ENCODE assay signal across 18 mouse cellular contexts in genomic region chr9:13203109-13203508, GRCm38 (mm10).
"Had no signal": no experiment of that assay in that cellular context is flagged by ENCODE, and none has a peak within 500 bp of the region (broad histone marks: within the 10 kb centered on the region; RNA-seq: fewer than 3 reads in every experiment).

No protein-coding gene starts in this region.

- H3K27ac ChIP-seq: kidney, postnatal 0 days; limb, embryonic 15.5 days; midbrain, embryonic 15.5 days; neural tube, embryonic 13.5 days had no signal

- DNase-seq: kidney, adult 2 months; kidney, postnatal 36 days; layer of hippocampus, adult 9-11 months; layer of hippocampus, postnatal 36 days; lung, adult 2 months; lung, postnatal 4 days; retina, postnatal 1 day; right cerebral cortex, postnatal 4 days; spleen, adult 18-20 months; thymus, adult 18-20 months; thymus, postnatal 14 days had no signal

- ATAC-seq: lung, postnatal 0 days; midbrain, embryonic 15.5 days had no signal

- H3K36me3 ChIP-seq: limb, embryonic 15.5 days; midbrain, embryonic 15.5 days; neural tube, embryonic 13.5 days had no signal

- H3K27me3 ChIP-seq: limb, embryonic 15.5 days; midbrain, embryonic 15.5 days; neural tube, embryonic 13.5 days had no signal

- H3K4me3 ChIP-seq: limb, embryonic 15.5 days; megakaryocyte, embryonic 14.5 days; midbrain, embryonic 15.5 days; neural tube, embryonic 13.5 days had no signal

- H3K4me1 ChIP-seq: limb, embryonic 15.5 days; midbrain, embryonic 15.5 days; neural tube, embryonic 13.5 days had no signal

- H3K9me3 ChIP-seq: limb, embryonic 15.5 days; megakaryocyte, embryonic 14.5 days; midbrain, embryonic 15.5 days; neural tube, embryonic 13.5 days had no signal

- H3K4me2 ChIP-seq: limb, embryonic 15.5 days; midbrain, embryonic 11.5 days; midbrain, embryonic 15.5 days; neural tube, embryonic 13.5 days had no signal

- H3K9ac ChIP-seq: limb, embryonic 15.5 days; midbrain, embryonic 15.5 days; neural tube, embryonic 13.5 days had no signal
